Mouse (Mus musculus): ENCODE data around the gene Eid2. TPM values are rescaled to one million over a fixed set of nuclear protein-coding genes. Genes with fewer than 3 reads are reported as not detected.
"Not testable (repeated sequence)": the region's sequence is repeated elsewhere in the genome, so short reads cannot be mapped to it uniquely, and the experiment has no call there.

Eid2 gene
- 5.7 and 7.3 TPM in 2 replicates for polyA plus RNA-seq (2016; fragmentation: Nextera tagmentation; extraction: Ambion mirVana)

DNA sequence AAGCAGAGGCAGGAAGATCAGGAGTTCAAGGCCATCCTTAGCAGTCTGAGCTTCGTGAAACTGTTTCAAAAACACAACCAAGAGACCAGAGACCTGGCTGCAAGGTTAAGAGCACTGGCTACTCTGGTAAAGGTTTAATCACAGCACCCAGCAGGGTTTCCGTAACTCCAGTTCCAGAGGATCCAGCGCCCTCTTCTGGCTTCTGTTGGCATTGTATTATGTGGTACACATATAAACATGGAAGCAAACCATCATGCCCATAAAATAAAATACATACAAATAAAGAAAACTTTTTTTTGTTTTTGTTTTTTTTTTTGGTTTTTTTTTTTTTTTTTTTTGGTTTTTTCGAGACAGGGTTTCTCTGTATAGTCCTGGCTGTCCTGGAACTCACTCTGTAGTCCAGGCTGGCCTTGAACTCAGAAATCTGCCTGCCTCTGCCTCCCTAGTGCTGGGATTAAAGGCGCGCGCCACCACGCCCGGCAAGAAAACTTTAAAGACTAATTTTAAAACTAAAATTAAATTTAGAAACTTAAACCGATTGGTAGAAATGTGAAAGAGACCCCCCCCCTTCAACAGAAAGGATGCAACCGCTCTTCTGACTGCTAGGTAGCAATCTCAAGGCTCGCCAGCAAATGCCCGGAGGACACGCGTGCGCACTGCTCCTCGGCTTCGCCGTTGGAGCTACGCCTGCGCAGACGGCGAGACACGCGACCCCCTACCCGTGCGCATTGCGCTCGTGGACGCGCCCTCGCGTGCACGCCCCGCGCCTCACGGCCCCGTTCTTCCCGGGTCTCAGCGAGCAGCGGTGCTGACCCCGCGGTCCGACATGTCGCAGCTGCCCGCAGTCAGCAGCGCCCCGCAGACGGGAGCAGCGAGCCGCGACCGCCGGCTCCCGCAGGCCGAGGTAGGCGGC lies at the start of gene Eid2:
Eid2 (plus strand) TSS at position 753 of the 913 bp plus-strand sequence.
- Histone ChIP-seq H3K9ac (replicated peaks) (peak within 1 kb of the TSS; percentile 99), H3K27me3 (0 out of 2 replicates have a peak, but pooled peaks cover 7% of the 10 kb centered on the region), H3K27ac (replicated peaks) (peak within 1 kb of the TSS; percentile 94), H3K4me1 (peaks cover 11% of the 10 kb centered on the region), H3K9me3 (no peaks in the 10 kb centered on the region), H3K4me2 (replicated peaks) (peak within 1 kb of the TSS; percentile 84), H3K4me3 (peak within 1 kb of the TSS; percentile 89), H3K36me3 (peaks cover 25% of the 10 kb centered on the region)
- peak; percentile 92 for ATAC-seq (ENCODE audit: low FRiP score, low read depth)
- 7% methylated on average over 57 of the region's 57 CpGs for WGBS

DNA sequence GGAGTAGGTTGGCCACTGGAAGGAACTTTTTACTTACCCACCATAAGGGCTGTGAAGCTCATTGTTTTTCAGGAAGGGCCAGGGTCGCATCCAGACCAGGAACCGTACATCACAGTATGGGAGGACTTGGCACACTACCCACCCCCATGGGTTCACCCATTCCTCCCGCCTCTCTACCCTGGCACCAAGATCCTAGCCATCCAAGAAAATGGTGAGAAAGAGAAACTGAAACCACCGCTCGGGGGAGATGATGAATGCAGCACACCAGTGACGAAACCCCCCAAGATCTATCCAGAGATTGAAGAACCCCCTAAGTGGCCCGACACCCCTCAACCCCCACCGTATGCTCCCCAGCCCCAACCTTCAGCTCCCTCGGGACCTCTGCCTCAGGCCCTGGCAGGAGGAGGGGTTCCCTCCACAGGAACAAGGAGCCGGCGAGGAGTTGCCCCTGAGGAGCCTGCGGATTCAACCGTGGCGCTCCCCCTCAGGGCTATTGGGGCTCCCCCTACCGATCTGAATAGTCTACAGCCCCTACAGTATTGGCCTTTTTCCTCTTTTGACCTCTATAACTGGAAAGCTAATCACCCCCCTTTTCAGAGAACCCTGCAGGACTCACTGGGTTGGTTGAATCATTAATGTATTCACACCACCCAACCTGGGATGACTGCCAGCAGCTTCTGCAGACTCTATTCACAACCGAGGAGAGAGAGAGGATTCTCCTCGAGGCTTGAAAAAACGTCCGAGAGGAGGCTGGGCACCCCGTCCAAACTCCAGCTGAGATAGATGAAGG lies 48.5 kb upstream of the Eid2 start:
- not testable (repeated sequence) for H3K9ac ChIP-seq (replicated peaks); H3K4me3 ChIP-seq; H3K27ac ChIP-seq (replicated peaks); H3K4me2 ChIP-seq (replicated peaks); H3K4me1 ChIP-seq; H3K27me3 ChIP-seq; ATAC-seq (ENCODE audit: low FRiP score, low read depth); H3K9me3 ChIP-seq; H3K36me3 ChIP-seq
- WGBS, result 90% methylated on average over 20 of the region's 20 CpGs

DNA sequence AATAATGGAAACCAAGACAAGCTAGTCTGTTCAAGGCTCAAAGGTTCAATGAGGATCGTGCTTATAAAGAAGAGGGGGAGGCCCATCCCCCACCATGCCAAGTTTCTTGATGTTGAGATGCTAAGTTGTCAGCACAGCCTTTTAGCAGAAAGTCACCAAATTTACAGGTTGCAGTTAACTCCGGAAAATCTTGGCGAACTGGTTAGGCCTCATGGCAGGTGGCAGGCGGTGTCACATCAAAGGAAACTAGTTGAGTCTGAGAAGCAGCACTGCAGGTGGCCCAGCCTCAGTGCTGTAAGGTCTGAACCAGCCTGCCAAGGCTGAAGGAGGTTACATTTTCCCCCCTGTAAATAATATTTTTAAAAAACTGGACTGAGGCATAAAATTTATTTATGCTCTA lies 40.8 kb upstream of the Eid2 start:
- H3K27me3 ChIP-seq; H3K4me2 ChIP-seq (replicated peaks); H3K36me3 ChIP-seq; H3K4me1 ChIP-seq; H3K4me3 ChIP-seq; H3K27ac ChIP-seq (replicated peaks); ATAC-seq (ENCODE audit: low FRiP score, low read depth); H3K9ac ChIP-seq (replicated peaks): not testable (repeated sequence)
- peaks cover 11% of the 10 kb centered on the region; the same call in 1 of the 2 replicates for H3K9me3 ChIP-seq
- 90% methylated on average over 4 of the region's 4 CpGs for WGBS

- not testable (repeated sequence) for ATAC-seq (ENCODE audit: low FRiP score, low read depth)
Observed at GRCm38 (mm10) chr7:28227421-28227820, 40.3 kb upstream of the Eid2 start.

DNA sequence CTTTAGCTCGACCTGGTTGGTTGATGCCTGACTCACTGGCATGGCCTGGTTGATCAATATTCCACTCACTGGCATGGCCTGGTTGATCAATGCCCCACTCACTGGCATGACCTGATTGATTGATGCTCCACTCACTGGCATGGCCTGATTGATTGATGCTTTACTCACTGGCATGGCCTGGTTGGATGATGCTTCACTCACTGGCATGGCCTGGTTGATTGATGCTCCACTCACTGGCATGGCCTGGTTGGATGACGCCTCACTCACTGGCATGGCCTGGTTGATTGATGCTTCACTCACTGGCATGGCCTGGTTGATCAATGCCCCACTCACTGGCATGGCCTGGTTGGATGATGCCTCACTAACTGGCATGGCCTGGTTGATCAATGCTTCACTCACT lies 23.7 kb upstream of the Eid2 start:
- H3K9me3 ChIP-seq; H3K27ac ChIP-seq (replicated peaks); H3K27me3 ChIP-seq; H3K9ac ChIP-seq (replicated peaks); ATAC-seq (ENCODE audit: low FRiP score, low read depth); H3K4me1 ChIP-seq; H3K4me2 ChIP-seq (replicated peaks); H3K4me3 ChIP-seq; H3K36me3 ChIP-seq: not testable (repeated sequence)
- 82% methylated on average over 2 of the region's 2 CpGs for WGBS

More at GRCm38 (mm10) chr7:28227421-28227820, 40.3 kb upstream of the Eid2 start:
- not testable (repeated sequence) for H3K4me1 ChIP-seq; H3K9ac ChIP-seq (replicated peaks); H3K36me3 ChIP-seq; H3K4me2 ChIP-seq (replicated peaks); H3K27me3 ChIP-seq; H3K27ac ChIP-seq (replicated peaks); H3K4me3 ChIP-seq
- peaks cover 11% of the 10 kb centered on the region; the same call in 1 of the 2 replicates for H3K9me3 ChIP-seq
- WGBS, result 93% methylated on average over 4 of the region's 4 CpGs

DNA sequence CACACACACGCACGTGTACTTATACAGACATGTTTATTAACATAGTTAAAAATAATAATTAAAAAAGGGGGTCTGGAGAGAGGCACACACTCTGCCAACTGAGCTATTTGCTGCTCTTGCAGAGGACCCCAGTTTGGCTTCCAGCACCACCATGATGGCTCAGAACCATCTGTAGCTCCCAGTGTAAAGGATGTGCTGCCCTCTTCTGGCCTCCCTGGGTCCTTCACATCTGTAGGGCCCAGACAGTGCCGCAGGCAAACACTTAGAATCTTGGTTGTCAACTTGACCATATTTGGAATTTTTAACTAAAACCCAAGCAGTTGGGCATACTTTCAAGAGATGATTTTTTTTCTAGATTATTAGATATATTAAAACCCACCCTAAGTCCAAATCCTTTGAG lies 18.7 kb upstream of the Eid2 start:
- H3K4me2 ChIP-seq (replicated peaks), result no peak overlapping the region
- H3K27me3 ChIP-seq, result no peaks in the 10 kb centered on the region
- 86% methylated on average over 3 of the region's 3 CpGs for WGBS
- no peak overlapping the region for H3K9ac ChIP-seq (replicated peaks)
- no peak for ATAC-seq (ENCODE audit: low FRiP score, low read depth)
- H3K36me3 ChIP-seq, result no peaks in the 10 kb centered on the region
- no peak overlapping the region for H3K27ac ChIP-seq (replicated peaks)
- no peak overlapping the region for H3K4me3 ChIP-seq
- no peaks in the 10 kb centered on the region for H3K4me1 ChIP-seq
- 0 out of 2 replicates have a peak, but pooled peaks cover 5% of the 10 kb centered on the region for H3K9me3 ChIP-seq

- no peak overlapping the region for H3K27ac ChIP-seq (replicated peaks)
- no peak overlapping the region for H3K4me2 ChIP-seq (replicated peaks)
- 0 out of 2 replicates have a peak, but pooled peaks cover 10% of the 10 kb centered on the region for H3K9me3 ChIP-seq
- no peak overlapping the region for H3K9ac ChIP-seq (replicated peaks)
- no peaks in the 10 kb centered on the region for H3K27me3 ChIP-seq
- no peaks in the 10 kb centered on the region for H3K4me1 ChIP-seq
- no peaks in the 10 kb centered on the region for H3K36me3 ChIP-seq
- 88% methylated on average over 17 of the region's 17 CpGs for WGBS
- H3K4me3 ChIP-seq, result no peak overlapping the region
- ATAC-seq (ENCODE audit: low FRiP score, low read depth), result no peak
Observed at GRCm38 (mm10) chr7:28251976-28252375, 15.7 kb upstream of the Eid2 start.

DNA sequence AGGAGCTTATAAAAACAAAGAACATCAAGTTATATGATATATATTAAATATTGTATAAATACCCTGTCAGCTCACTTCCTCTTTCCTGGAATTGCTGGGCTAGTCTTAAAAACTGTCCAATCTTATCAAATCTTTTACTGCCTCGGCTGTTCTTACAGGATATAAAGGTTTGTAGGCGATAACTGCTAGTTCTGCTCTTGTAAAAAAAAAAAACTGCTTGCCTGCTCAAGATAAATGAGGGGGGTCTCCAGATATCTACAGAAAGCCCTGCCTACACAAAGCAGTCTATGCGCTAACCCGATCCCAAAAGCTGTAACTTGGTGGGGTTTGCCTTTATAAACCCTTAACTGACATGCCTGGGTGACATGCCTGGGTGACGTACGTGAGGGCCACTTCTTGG lies 13.1 kb upstream of the Eid2 start:
- no peak overlapping the region for H3K4me2 ChIP-seq (replicated peaks)
- H3K27ac ChIP-seq (replicated peaks), result no peak overlapping the region
- no peaks in the 10 kb centered on the region for H3K4me1 ChIP-seq
- no peak overlapping the region for H3K4me3 ChIP-seq
- no peaks in the 10 kb centered on the region for H3K36me3 ChIP-seq
- H3K9me3 ChIP-seq, result 0 out of 2 replicates have a peak, but pooled peaks cover 5% of the 10 kb centered on the region
- no peaks in the 10 kb centered on the region for H3K27me3 ChIP-seq
- no peak overlapping the region for H3K9ac ChIP-seq (replicated peaks)
- no peak for ATAC-seq (ENCODE audit: low FRiP score, low read depth)
- WGBS, result 95% methylated on average over 6 of the region's 6 CpGs

- no peaks in the 10 kb centered on the region for H3K27me3 ChIP-seq
- ATAC-seq (ENCODE audit: low FRiP score, low read depth), result no peak
- no peak overlapping the region for H3K27ac ChIP-seq (replicated peaks)
- H3K36me3 ChIP-seq, result no peaks in the 10 kb centered on the region
- H3K9ac ChIP-seq (replicated peaks), result no peak overlapping the region
- no peaks in the 10 kb centered on the region for H3K4me1 ChIP-seq
- 88% methylated on average over 6 of the region's 6 CpGs for WGBS
- H3K9me3 ChIP-seq, result 0 out of 2 replicates have a peak, but pooled peaks cover 5% of the 10 kb centered on the region
- no peak overlapping the region for H3K4me2 ChIP-seq (replicated peaks)
- no peak overlapping the region for H3K4me3 ChIP-seq
Observed at GRCm38 (mm10) chr7:28255476-28255875, 12.2 kb upstream of the Eid2 start.

GRCm38 (mm10) chr7:28262861-28263260 lies 4.8 kb upstream of the Eid2 start:
- H3K4me2 ChIP-seq (replicated peaks), result no peak overlapping the region
- no peak for ATAC-seq (ENCODE audit: low FRiP score, low read depth)
- H3K9me3 ChIP-seq, result no peaks in the 10 kb centered on the region
- H3K4me3 ChIP-seq, result no peak overlapping the region
- no peak overlapping the region for H3K9ac ChIP-seq (replicated peaks)
- no peaks in the 10 kb centered on the region for H3K36me3 ChIP-seq
- 39% methylated on average over 5 of the region's 5 CpGs for WGBS
- peaks cover 7% of the 10 kb centered on the region; the same call in 1 of the 2 replicates for H3K27me3 ChIP-seq
- no peaks in the 10 kb centered on the region for H3K4me1 ChIP-seq
- H3K27ac ChIP-seq (replicated peaks), result no peak overlapping the region

DNA sequence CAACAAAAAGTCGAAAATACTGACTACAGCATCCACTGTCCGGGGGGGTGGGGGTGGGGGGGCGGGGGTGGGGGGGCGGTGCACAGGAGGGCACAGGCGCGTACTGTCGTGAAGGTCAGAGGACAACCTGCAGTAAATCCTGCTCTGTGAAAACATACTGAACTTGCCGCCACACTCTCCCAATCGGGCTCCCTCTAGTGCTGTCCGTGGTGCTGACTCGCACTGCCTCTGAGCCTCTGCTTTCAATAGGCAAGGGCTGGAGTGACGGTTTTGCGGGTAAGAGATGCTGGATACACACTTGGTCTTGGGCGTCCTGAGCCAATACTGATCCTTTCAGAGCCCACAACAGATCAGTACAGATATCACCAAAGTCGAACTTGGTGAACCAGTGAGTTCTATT lies 3.9 kb upstream of the Eid2 start:
- ATAC-seq (ENCODE audit: low FRiP score, low read depth), result no peak
- Histone ChIP-seq H3K4me3 (no peak overlapping the region), H3K9me3 (no peaks in the 10 kb centered on the region), H3K27me3 (peaks cover 7% of the 10 kb centered on the region; the same call in 1 of the 2 replicates), H3K4me2 (replicated peaks) (no peak overlapping the region), H3K9ac (replicated peaks) (no peak overlapping the region), H3K4me1 (peaks cover 5% of the 10 kb centered on the region), H3K27ac (replicated peaks) (no peak overlapping the region), H3K36me3 (no peaks in the 10 kb centered on the region)
- WGBS, result 9% methylated on average over 14 of the region's 15 CpGs

DNA sequence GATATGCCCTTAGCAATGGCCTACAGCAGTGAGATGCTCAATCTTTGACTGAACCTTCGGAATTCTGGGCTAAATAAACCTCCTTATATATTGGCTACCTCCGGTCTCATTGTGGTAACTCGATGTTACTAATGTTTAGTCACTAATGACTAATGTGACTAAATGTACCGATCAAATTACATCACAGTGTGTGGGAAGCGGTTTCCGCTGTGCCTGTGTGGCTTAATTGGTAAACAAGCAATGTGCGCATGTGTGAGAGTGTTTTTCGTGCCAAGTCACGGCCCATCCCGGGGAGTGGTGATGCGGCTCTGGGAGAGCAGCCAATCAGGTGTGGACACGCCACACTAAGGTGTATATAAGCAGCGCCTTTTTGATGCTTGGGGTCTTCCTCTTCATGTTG lies 2.3 kb upstream of the Eid2 start:
- Histone ChIP-seq H3K9me3 (no peaks in the 10 kb centered on the region), H3K4me3 (no peak overlapping the region), H3K27ac (replicated peaks) (no peak overlapping the region), H3K4me2 (replicated peaks) (no peak overlapping the region), H3K9ac (replicated peaks) (no peak overlapping the region), H3K36me3 (peaks cover 9% of the 10 kb centered on the region; the same call in 1 of the 2 replicates), H3K27me3 (peaks cover 7% of the 10 kb centered on the region; the same call in 1 of the 2 replicates), H3K4me1 (peaks cover 11% of the 10 kb centered on the region)
- no peak for ATAC-seq (ENCODE audit: low FRiP score, low read depth)
- WGBS, result 92% methylated on average over 13 of the region's 13 CpGs
